Mouse (Mus musculus): Measurements from ENCODE around the gene Rpl15. TPM values are rescaled to one million over a fixed set of nuclear protein-coding genes. Genes with fewer than 3 reads are reported as not detected.
A peak's percentile ranks its signal among the peaks of the same experiment; 100 is the strongest.
"Not testable (repeated sequence)": the region's sequence is repeated elsewhere in the genome, so short reads cannot be mapped to it uniquely, and the experiment has no call there.

The Rpl15 gene
- polyA plus RNA-seq, 1 experiment: 357 TPM

- 79% methylated on average over 3 of the region's 3 CpGs for WGBS
- TF ChIP-seq POLR2A (IDR thresholded peaks at IDR 0.05; ENCODE audit: low read depth, low read length) (no peak), CTCF (conservative IDR thresholded peaks at IDR 0.05; ENCODE audit: insufficient read depth, insufficient read length, low read depth, low read length) (no peak)
- no peaks in the 10 kb centered on the region for H3K27me3 ChIP-seq (replicated peaks; ENCODE audit: control insufficient read depth, insufficient read depth, low read length)
- H3K4me3 ChIP-seq (ENCODE audit: insufficient read depth, low read depth, low read length): no peak overlapping the region
- peaks cover 9% of the 10 kb centered on the region for H3K4me1 ChIP-seq (ENCODE audit: control insufficient read depth, insufficient read depth, low read length)
- DNase-seq: no peak
- no peak overlapping the region for H3K27ac ChIP-seq (ENCODE audit: insufficient read depth, low read depth, low read length)
- H3K36me3 ChIP-seq (ENCODE audit: control insufficient read depth, insufficient read depth, low read length): peaks cover 3% of the 10 kb centered on the region; the same call in 1 of the 2 replicates
Observed at GRCm38 (mm10) chr14:18285476-18285875, 14.3 kb upstream of the Rpl15 start.

- peak; percentile 44 for DNase-seq
- 70% methylated on average over 2 of the region's 2 CpGs for WGBS
- Histone ChIP-seq H3K4me1 (ENCODE audit: control insufficient read depth, insufficient read depth, low read length) (peaks cover 9% of the 10 kb centered on the region), H3K4me3 (ENCODE audit: insufficient read depth, low read depth, low read length) (no peak overlapping the region), H3K36me3 (ENCODE audit: control insufficient read depth, insufficient read depth, low read length) (peaks cover 3% of the 10 kb centered on the region; the same call in 1 of the 2 replicates), H3K27me3 (replicated peaks; ENCODE audit: control insufficient read depth, insufficient read depth, low read length) (no peaks in the 10 kb centered on the region), H3K27ac (ENCODE audit: insufficient read depth, low read depth, low read length) (no peak overlapping the region)
- TF ChIP-seq POLR2A (IDR thresholded peaks at IDR 0.05; ENCODE audit: low read depth, low read length) (no peak), CTCF (conservative IDR thresholded peaks at IDR 0.05; ENCODE audit: insufficient read depth, insufficient read length, low read depth, low read length) (no peak)
Observed at GRCm38 (mm10) chr14:18284581-18284980, 13.4 kb upstream of the Rpl15 start.

- no peaks in the 10 kb centered on the region for H3K27me3 ChIP-seq (replicated peaks; ENCODE audit: control insufficient read depth, insufficient read depth, low read length)
- no peak for DNase-seq
- TF ChIP-seq CTCF (conservative IDR thresholded peaks at IDR 0.05; ENCODE audit: insufficient read depth, insufficient read length, low read depth, low read length) (no peak), POLR2A (IDR thresholded peaks at IDR 0.05; ENCODE audit: low read depth, low read length) (no peak)
- H3K27ac ChIP-seq (ENCODE audit: insufficient read depth, low read depth, low read length): no peak overlapping the region
- no peaks in the 10 kb centered on the region for H3K4me1 ChIP-seq (ENCODE audit: control insufficient read depth, insufficient read depth, low read length)
- whole genome bisulfite sequencing: 83% methylated on average over 5 of the region's 5 CpGs
- peaks cover 3% of the 10 kb centered on the region; the same call in 1 of the 2 replicates for H3K36me3 ChIP-seq (ENCODE audit: control insufficient read depth, insufficient read depth, low read length)
- no peak overlapping the region for H3K4me3 ChIP-seq (ENCODE audit: insufficient read depth, low read depth, low read length)
Observed at GRCm38 (mm10) chr14:18280375-18280774, 9.2 kb upstream of the Rpl15 start.

GRCm38 (mm10) chr14:18274526-18274925 lies 3.3 kb upstream of the Rpl15 start:
- H3K4me1 ChIP-seq (ENCODE audit: control insufficient read depth, insufficient read depth, low read length): peaks cover 6% of the 10 kb centered on the region; the same call in 1 of the 2 replicates
- no peak overlapping the region for H3K4me3 ChIP-seq (ENCODE audit: insufficient read depth, low read depth, low read length)
- no peaks in the 10 kb centered on the region for H3K27me3 ChIP-seq (replicated peaks; ENCODE audit: control insufficient read depth, insufficient read depth, low read length)
- no peaks in the 10 kb centered on the region; the same call in 1 of the 2 replicates for H3K36me3 ChIP-seq (ENCODE audit: control insufficient read depth, insufficient read depth, low read length)
- H3K27ac ChIP-seq (ENCODE audit: insufficient read depth, low read depth, low read length): no peak overlapping the region
- TF ChIP-seq POLR2A (IDR thresholded peaks at IDR 0.05; ENCODE audit: low read depth, low read length) (no peak), CTCF (conservative IDR thresholded peaks at IDR 0.05; ENCODE audit: insufficient read depth, insufficient read length, low read depth, low read length) (no peak)
- WGBS: 74% methylated on average over 1 of the region's 1 CpGs
- DNase-seq: no peak

GRCm38 (mm10) chr14:18271666-18272065 lies 475 bp upstream of the Rpl15 start:
- H3K36me3 ChIP-seq (ENCODE audit: control insufficient read depth, insufficient read depth, low read length): peaks cover 2% of the 10 kb centered on the region; the same call in 1 of the 2 replicates
- no peaks in the 10 kb centered on the region for H3K27me3 ChIP-seq (replicated peaks; ENCODE audit: control insufficient read depth, insufficient read depth, low read length)
- peak overlapping the region; percentile 55; the same call in 1 of the 2 replicates for H3K27ac ChIP-seq (ENCODE audit: insufficient read depth, low read depth, low read length)
- peaks cover 6% of the 10 kb centered on the region; the same call in 1 of the 2 replicates for H3K4me1 ChIP-seq (ENCODE audit: control insufficient read depth, insufficient read depth, low read length)
- peak overlapping the region; percentile 79 for H3K4me3 ChIP-seq (ENCODE audit: insufficient read depth, low read depth, low read length)
- TF ChIP-seq POLR2A (IDR thresholded peaks at IDR 0.05; ENCODE audit: low read depth, low read length) (no peak), CTCF (conservative IDR thresholded peaks at IDR 0.05; ENCODE audit: insufficient read depth, insufficient read length, low read depth, low read length) (no peak)
- DNase-seq: peak; percentile 9
- 4% methylated on average over 7 of the region's 7 CpGs for WGBS

- Histone ChIP-seq H3K4me3 (ENCODE audit: insufficient read depth, low read depth, low read length) (peak overlapping the region; percentile 90), H3K27ac (ENCODE audit: insufficient read depth, low read depth, low read length) (peak overlapping the region; percentile 53)
- not testable (repeated sequence) for H3K27me3 ChIP-seq (replicated peaks; ENCODE audit: control insufficient read depth, insufficient read depth, low read length); DNase-seq; H3K36me3 ChIP-seq (ENCODE audit: control insufficient read depth, insufficient read depth, low read length); H3K4me1 ChIP-seq (ENCODE audit: control insufficient read depth, insufficient read depth, low read length)
- WGBS: 1% methylated on average over 24 of the region's 24 CpGs
Observed at GRCm38 (mm10) chr14:18269947-18270528, 1.2 kb downstream of the Rpl15 start.

- H3K4me1 ChIP-seq (ENCODE audit: control insufficient read depth, insufficient read depth, low read length): peaks cover 2% of the 10 kb centered on the region; the same call in 1 of the 2 replicates
- H3K4me3 ChIP-seq (ENCODE audit: insufficient read depth, low read depth, low read length): no peak overlapping the region
- TF ChIP-seq CTCF (conservative IDR thresholded peaks at IDR 0.05; ENCODE audit: insufficient read depth, insufficient read length, low read depth, low read length) (no peak), POLR2A (IDR thresholded peaks at IDR 0.05; ENCODE audit: low read depth, low read length) (no peak)
- WGBS: 30% methylated on average over 4 of the region's 4 CpGs
- peaks cover under 1% of the 10 kb centered on the region; the same call in 1 of the 2 replicates for H3K36me3 ChIP-seq (ENCODE audit: control insufficient read depth, insufficient read depth, low read length)
- no peaks in the 10 kb centered on the region for H3K27me3 ChIP-seq (replicated peaks; ENCODE audit: control insufficient read depth, insufficient read depth, low read length)
- DNase-seq: peak; percentile 52
- no peak overlapping the region for H3K27ac ChIP-seq (ENCODE audit: insufficient read depth, low read depth, low read length)
Observed at GRCm38 (mm10) chr14:18263427-18263826, 7.8 kb downstream of the Rpl15 start.

Data from kidney, adult 2 months (tissue).